Comparison of ENCODE assay signal across 20 mouse cellular contexts in the genomic region with DNA sequence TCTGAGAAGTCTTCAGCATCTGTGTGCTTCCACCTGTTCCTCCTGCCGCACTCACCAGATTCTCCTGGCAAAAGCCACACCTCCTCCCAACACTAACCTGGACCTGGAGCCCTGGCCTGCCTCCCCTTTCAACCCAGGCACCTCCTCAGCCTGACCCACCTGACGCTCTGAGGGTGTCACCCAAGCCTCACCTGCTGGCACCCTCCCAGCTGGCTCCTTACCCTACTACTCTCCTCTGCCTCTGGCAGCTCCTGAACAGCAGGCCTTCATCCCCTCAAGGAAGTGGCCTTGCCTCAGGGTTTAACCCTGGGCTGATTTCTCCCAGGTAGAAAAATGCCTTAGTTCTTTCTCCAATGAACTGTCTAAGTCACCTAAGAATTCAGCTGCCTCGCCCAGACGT.
A peak's percentile ranks its signal among the peaks of the same experiment; 100 is the strongest.
DNase-seq lines count a peak whose midpoint lies in the region; ATAC-seq and TF ChIP-seq lines count a peak whose summit lies in the region.
"Had no signal": no experiment of that assay in that cellular context is flagged by ENCODE, and none has a peak within 500 bp of the region (broad histone marks: within the 10 kb centered on the region; RNA-seq: fewer than 3 reads in every experiment).

No protein-coding gene starts in this region.

- no peak overlapping the region for H3K4me3 ChIP-seq in kidney, embryonic 14.5 days (ENCODE audit: low read length)
- H3K4me3 ChIP-seq in lung, embryonic 16.5 days (ENCODE audit: low read length): no peak overlapping the region
- H3K4me3 ChIP-seq in small intestine, adult 2 months (ENCODE audit: low read depth, low read length): no peak overlapping the region
- no peak overlapping the region for H3K4me3 ChIP-seq in forebrain, embryonic 12.5 days (replicated peaks)
- H3K4me3 ChIP-seq: hindbrain, embryonic 15.5 days; layer of hippocampus, adult 2 months; left cerebral cortex, adult 2 months; limb, embryonic 12.5 days; liver, embryonic 15.5 days; neural tube, embryonic 13.5 days had no signal

- TF ChIP-seq CTCF in small intestine, adult 2 months (IDR thresholded peaks at IDR 0.05; ENCODE audit: extremely low read depth, insufficient read length, insufficient replicate concordance, low read depth, low read length): no peak

- no peak for ATAC-seq in kidney, embryonic 14.5 days (ENCODE audit: low FRiP score, low TSS enrichment)
- ATAC-seq in lung, embryonic 16.5 days (ENCODE audit: low read depth): peak; percentile 69; the same call in 1 of the 2 replicates
- no peak for ATAC-seq in forebrain, embryonic 12.5 days (ENCODE audit: low FRiP score)
- ATAC-seq: activated CD4-positive, CD25-positive, alpha-beta regulatory T cell, adult 4 months had no signal

- H3K9me3 ChIP-seq in kidney, embryonic 14.5 days (ENCODE audit: control insufficient read depth, low read length): no peaks in the 10 kb centered on the region
- H3K9me3 ChIP-seq in lung, embryonic 16.5 days (ENCODE audit: control insufficient read depth, low read length): no peaks in the 10 kb centered on the region
- no peaks in the 10 kb centered on the region for H3K9me3 ChIP-seq in forebrain, embryonic 12.5 days
- H3K9me3 ChIP-seq: hindbrain, embryonic 15.5 days; limb, embryonic 12.5 days; liver, embryonic 15.5 days; neural tube, embryonic 13.5 days had no signal

- no peak overlapping the region for H3K27ac ChIP-seq in kidney, embryonic 14.5 days (ENCODE audit: low read depth, low read length)
- H3K27ac ChIP-seq in lung, embryonic 16.5 days (ENCODE audit: low read length): 0 out of 2 replicates have a peak overlapping the region, but pooled peaks have one; percentile 1
- peak overlapping the region; percentile 53 for H3K27ac ChIP-seq in small intestine, adult 2 months (ENCODE audit: insufficient read depth, low read depth, low read length)
- H3K27ac ChIP-seq in forebrain, embryonic 12.5 days: no peak overlapping the region
- H3K27ac ChIP-seq: hindbrain, embryonic 15.5 days; layer of hippocampus, adult 2 months; left cerebral cortex, adult 2 months; limb, embryonic 12.5 days; liver, embryonic 15.5 days; neural tube, embryonic 13.5 days had no signal

- no peak for TF ChIP-seq POLR2A in small intestine, adult 2 months (IDR thresholded peaks at IDR 0.05; ENCODE audit: low read depth, low read length)

- H3K36me3 ChIP-seq in kidney, embryonic 14.5 days (ENCODE audit: control insufficient read depth, insufficient read depth, low read length): no peaks in the 10 kb centered on the region
- H3K36me3 ChIP-seq in lung, embryonic 16.5 days (ENCODE audit: control insufficient read depth, insufficient read depth, low read length): no peaks in the 10 kb centered on the region
- no peaks in the 10 kb centered on the region for H3K36me3 ChIP-seq in small intestine, adult 2 months (ENCODE audit: control insufficient read depth, insufficient read depth, low read length)
- H3K36me3 ChIP-seq in forebrain, embryonic 12.5 days (replicated peaks): no peaks in the 10 kb centered on the region
- H3K36me3 ChIP-seq: hindbrain, embryonic 15.5 days; limb, embryonic 12.5 days; liver, embryonic 15.5 days; neural tube, embryonic 13.5 days had no signal

- 65% methylated on average over 4 of the region's 4 CpGs for WGBS in kidney, embryonic 14.5 days
- 66% methylated on average over 4 of the region's 4 CpGs for WGBS in lung, embryonic 16.5 days
- WGBS in small intestine, adult 2 months: 34% methylated on average over 4 of the region's 4 CpGs
- WGBS in forebrain, embryonic 12.5 days: 77% methylated on average over 4 of the region's 4 CpGs

- H3K4me2 ChIP-seq in kidney, embryonic 14.5 days (replicated peaks; ENCODE audit: low read depth, low read length): no peak overlapping the region
- no peak overlapping the region for H3K4me2 ChIP-seq in lung, embryonic 16.5 days (ENCODE audit: low read depth, low read length)
- no peak overlapping the region for H3K4me2 ChIP-seq in forebrain, embryonic 12.5 days
- H3K4me2 ChIP-seq: hindbrain, embryonic 15.5 days; limb, embryonic 12.5 days; liver, embryonic 15.5 days; neural tube, embryonic 13.5 days had no signal

- no peaks in the 10 kb centered on the region for H3K4me1 ChIP-seq in kidney, embryonic 14.5 days (ENCODE audit: control insufficient read depth, insufficient read depth, low read length)
- H3K4me1 ChIP-seq in lung, embryonic 16.5 days (replicated peaks; ENCODE audit: control insufficient read depth, insufficient read depth, low read length): no peaks in the 10 kb centered on the region
- H3K4me1 ChIP-seq in small intestine, adult 2 months (ENCODE audit: control insufficient read depth, insufficient read depth, insufficient read length, low read length): peaks cover 8% of the 10 kb centered on the region; the same call in 1 of the 2 replicates
- H3K4me1 ChIP-seq in forebrain, embryonic 12.5 days: peaks cover 7% of the 10 kb centered on the region
- H3K4me1 ChIP-seq: hindbrain, embryonic 15.5 days; limb, embryonic 12.5 days; neural tube, embryonic 13.5 days had no signal

- no peaks in the 10 kb centered on the region for H3K27me3 ChIP-seq in kidney, embryonic 14.5 days (ENCODE audit: control insufficient read depth, insufficient read depth, low read length)
- H3K27me3 ChIP-seq in lung, embryonic 16.5 days (ENCODE audit: control insufficient read depth, insufficient read depth, low read depth, low read length): no peaks in the 10 kb centered on the region
- no peaks in the 10 kb centered on the region for H3K27me3 ChIP-seq in small intestine, adult 2 months (ENCODE audit: control insufficient read depth, insufficient read depth, low read length)
- H3K27me3 ChIP-seq in forebrain, embryonic 12.5 days: 0 out of 2 replicates have a peak, but pooled peaks cover 5% of the 10 kb centered on the region
- H3K27me3 ChIP-seq: hindbrain, embryonic 15.5 days; limb, embryonic 12.5 days; liver, embryonic 15.5 days; neural tube, embryonic 13.5 days had no signal

- no peak overlapping the region for H3K9ac ChIP-seq in kidney, embryonic 14.5 days (ENCODE audit: low read depth, low read length)
- no peak overlapping the region for H3K9ac ChIP-seq in lung, embryonic 16.5 days (ENCODE audit: low read length)
- no peak overlapping the region for H3K9ac ChIP-seq in forebrain, embryonic 12.5 days
- H3K9ac ChIP-seq: hindbrain, embryonic 15.5 days; limb, embryonic 12.5 days; liver, embryonic 15.5 days; neural tube, embryonic 13.5 days had no signal

- DNase-seq in kidney, adult 11 months: peak; percentile 68
- DNase-seq in kidney, adult 9 months: peak; percentile 31
- no peak for DNase-seq in adrenal gland, adult 2 months
- no peak for DNase-seq in spleen, postnatal 4 days (ENCODE audit: low spot score in 2 of 2)
- DNase-seq: cerebellum, postnatal 14 days; gastrocnemius, postnatal 10 days; heart, postnatal 10 days; spleen, adult 18-20 months; thymus, adult 18-20 months had no signal

Comparison
In these comparisons a context has a peak if more than half of its experiments do, and no peak if none do; other contexts are left out.
1. DNase-seq: peak in kidney, adult 11 months (single experiment) and kidney, adult 9 months (single experiment); none in adrenal gland, adult 2 months (single experiment) and spleen, postnatal 4 days (0 of 2).
2. H3K27ac ChIP-seq: peak in lung, embryonic 16.5 days (single experiment) and small intestine, adult 2 months (single experiment); none in kidney, embryonic 14.5 days (single experiment) and forebrain, embryonic 12.5 days (single experiment).